Mouse (Mus musculus): ENCODE measurements at regions not wholly inside any gene's neighbourhood (a gene's known extent, or its start where the extent isn't known, plus 50 kb on each side); places are given as distances from the start of the nearest gene placed in this dataset.

GRCm38 (mm10) chr14:102403397-102404115 is 578.9 kb downstream of the Kctd12 start:
- Histone ChIP-seq H3K27ac (ENCODE audit: low read depth, low read length) (no peak overlapping the region), H3K9ac (ENCODE audit: low read length) (no peak overlapping the region), H3K4me2 (ENCODE audit: low read depth) (no peak overlapping the region), H3K4me1 (ENCODE audit: control insufficient read depth, insufficient read depth, low read length) (no peaks in the 10 kb centered on the region), H3K27me3 (ENCODE audit: control insufficient read depth, insufficient read depth, low read length) (no peaks in the 10 kb centered on the region), H3K4me3 (ENCODE audit: low read depth, low read length) (no peak overlapping the region), H3K9me3 (ENCODE audit: control insufficient read depth, low read length) (no peaks in the 10 kb centered on the region), H3K36me3 (ENCODE audit: control insufficient read depth, insufficient read depth, low read length) (no peaks in the 10 kb centered on the region)
- 66% methylated on average over 4 of the region's 4 CpGs for WGBS
- ATAC-seq (ENCODE audit: insufficient read depth, low FRiP score, low TSS enrichment) (no peak), DNase-seq (ENCODE audit: low spot score) (peak; percentile 14)

- no peak overlapping the region for H3K27ac ChIP-seq (ENCODE audit: low read depth, low read length)
- H3K9ac ChIP-seq (ENCODE audit: low read length): no peak overlapping the region
- no peaks in the 10 kb centered on the region for H3K4me1 ChIP-seq (ENCODE audit: control insufficient read depth, insufficient read depth, low read length)
- H3K4me2 ChIP-seq (ENCODE audit: low read depth): no peak overlapping the region
- ATAC-seq (ENCODE audit: insufficient read depth, low FRiP score, low TSS enrichment) (no peak), DNase-seq (ENCODE audit: low spot score) (peak; percentile 24)
- WGBS: 52% methylated on average over 4 of the region's 4 CpGs
- no peaks in the 10 kb centered on the region for H3K36me3 ChIP-seq (ENCODE audit: control insufficient read depth, insufficient read depth, low read length)
- H3K9me3 ChIP-seq (ENCODE audit: control insufficient read depth, low read length): no peaks in the 10 kb centered on the region
- no peaks in the 10 kb centered on the region for H3K27me3 ChIP-seq (ENCODE audit: control insufficient read depth, insufficient read depth, low read length)
- no peak overlapping the region for H3K4me3 ChIP-seq (ENCODE audit: low read depth, low read length)
These were observed 580.3 kb downstream of the Kctd12 start for GRCm38 (mm10) chr14:102402061-102402689.

- Histone ChIP-seq H3K27me3 (ENCODE audit: control insufficient read depth, insufficient read depth, low read length) (no peaks in the 10 kb centered on the region), H3K4me2 (ENCODE audit: low read depth) (no peak overlapping the region), H3K27ac (ENCODE audit: low read depth, low read length) (no peak overlapping the region), H3K4me1 (ENCODE audit: control insufficient read depth, insufficient read depth, low read length) (no peaks in the 10 kb centered on the region), H3K9ac (ENCODE audit: low read length) (no peak overlapping the region), H3K4me3 (ENCODE audit: low read depth, low read length) (no peak overlapping the region), H3K36me3 (ENCODE audit: control insufficient read depth, insufficient read depth, low read length) (no peaks in the 10 kb centered on the region), H3K9me3 (ENCODE audit: control insufficient read depth, low read length) (no peaks in the 10 kb centered on the region)
- ATAC-seq (ENCODE audit: insufficient read depth, low FRiP score, low TSS enrichment) (no peak), DNase-seq (ENCODE audit: low spot score) (no peak)
- 81% methylated on average over 7 of the region's 7 CpGs for WGBS
These were observed 586.3 kb downstream of the Kctd12 start for GRCm38 (mm10) chr14:102396036-102396734.

GRCm38 (mm10) chr14:102392351-102392750 is 590.1 kb downstream of the Kctd12 start:
- Histone ChIP-seq H3K4me1 (ENCODE audit: control insufficient read depth, insufficient read depth, low read length) (no peaks in the 10 kb centered on the region), H3K36me3 (ENCODE audit: control insufficient read depth, insufficient read depth, low read length) (no peaks in the 10 kb centered on the region), H3K9me3 (ENCODE audit: control insufficient read depth, low read length) (no peaks in the 10 kb centered on the region), H3K4me3 (ENCODE audit: low read depth, low read length) (no peak overlapping the region), H3K4me2 (ENCODE audit: low read depth) (no peak overlapping the region), H3K27me3 (ENCODE audit: control insufficient read depth, insufficient read depth, low read length) (no peaks in the 10 kb centered on the region), H3K27ac (ENCODE audit: low read depth, low read length) (no peak overlapping the region), H3K9ac (ENCODE audit: low read length) (no peak overlapping the region)
- 76% methylated on average over 3 of the region's 3 CpGs for WGBS
- ATAC-seq (ENCODE audit: insufficient read depth, low FRiP score, low TSS enrichment): no peak
- no peak for DNase-seq (ENCODE audit: low spot score)

- Histone ChIP-seq H3K9me3 (ENCODE audit: control insufficient read depth, low read length) (no peaks in the 10 kb centered on the region), H3K4me2 (ENCODE audit: low read depth) (no peak overlapping the region), H3K27me3 (ENCODE audit: control insufficient read depth, insufficient read depth, low read length) (no peaks in the 10 kb centered on the region), H3K9ac (ENCODE audit: low read length) (no peak overlapping the region), H3K27ac (ENCODE audit: low read depth, low read length) (no peak overlapping the region), H3K4me1 (ENCODE audit: control insufficient read depth, insufficient read depth, low read length) (no peaks in the 10 kb centered on the region), H3K36me3 (ENCODE audit: control insufficient read depth, insufficient read depth, low read length) (no peaks in the 10 kb centered on the region), H3K4me3 (ENCODE audit: low read depth, low read length) (no peak overlapping the region)
- DNase-seq (ENCODE audit: low spot score) (no peak), ATAC-seq (ENCODE audit: insufficient read depth, low FRiP score, low TSS enrichment) (no peak)
- 74% methylated on average over 5 of the region's 5 CpGs for WGBS
These were observed 609.4 kb downstream of the Kctd12 start for GRCm38 (mm10) chr14:102372994-102373567.

GRCm38 (mm10) chr14:102361589-102361988 is 620.8 kb downstream of the Kctd12 start:
- Histone ChIP-seq H3K27ac (ENCODE audit: low read depth, low read length) (no peak overlapping the region), H3K27me3 (ENCODE audit: control insufficient read depth, insufficient read depth, low read length) (no peaks in the 10 kb centered on the region), H3K9ac (ENCODE audit: low read length) (no peak overlapping the region), H3K9me3 (ENCODE audit: control insufficient read depth, low read length) (no peaks in the 10 kb centered on the region), H3K4me1 (ENCODE audit: control insufficient read depth, insufficient read depth, low read length) (no peaks in the 10 kb centered on the region), H3K36me3 (ENCODE audit: control insufficient read depth, insufficient read depth, low read length) (no peaks in the 10 kb centered on the region), H3K4me3 (ENCODE audit: low read depth, low read length) (no peak overlapping the region), H3K4me2 (ENCODE audit: low read depth) (no peak overlapping the region)
- DNase-seq (ENCODE audit: low spot score) (no peak), ATAC-seq (ENCODE audit: insufficient read depth, low FRiP score, low TSS enrichment) (no peak)
- 87% methylated on average over 2 of the region's 2 CpGs for WGBS

- Histone ChIP-seq H3K27me3 (ENCODE audit: control insufficient read depth, insufficient read depth, low read length) (no peaks in the 10 kb centered on the region), H3K27ac (ENCODE audit: low read depth, low read length) (no peak overlapping the region)
These were observed 599.7 kb downstream of the Lmo7 start for GRCm38 (mm10) chr14:102329409-102329808.

GRCm38 (mm10) chr14:102306332-102306731 is 576.6 kb downstream of the Lmo7 start:
- ATAC-seq (ENCODE audit: insufficient read depth, low FRiP score, low TSS enrichment) (no peak), DNase-seq (ENCODE audit: low spot score) (no peak)
- 90% methylated on average over 6 of the region's 6 CpGs for WGBS
- Histone ChIP-seq H3K4me2 (ENCODE audit: low read depth) (no peak overlapping the region), H3K27me3 (ENCODE audit: control insufficient read depth, insufficient read depth, low read length) (no peaks in the 10 kb centered on the region), H3K9me3 (ENCODE audit: control insufficient read depth, low read length) (no peaks in the 10 kb centered on the region), H3K36me3 (ENCODE audit: control insufficient read depth, insufficient read depth, low read length) (no peaks in the 10 kb centered on the region), H3K4me3 (ENCODE audit: low read depth, low read length) (no peak overlapping the region), H3K27ac (ENCODE audit: low read depth, low read length) (no peak overlapping the region), H3K9ac (ENCODE audit: low read length) (no peak overlapping the region), H3K4me1 (ENCODE audit: control insufficient read depth, insufficient read depth, low read length) (no peaks in the 10 kb centered on the region)

More at GRCm38 (mm10) chr14:102329409-102329808, 599.7 kb downstream of the Lmo7 start:
- Histone ChIP-seq H3K9ac (ENCODE audit: low read length) (no peak overlapping the region), H3K4me1 (ENCODE audit: control insufficient read depth, insufficient read depth, low read length) (no peaks in the 10 kb centered on the region), H3K4me3 (ENCODE audit: low read depth, low read length) (no peak overlapping the region), H3K36me3 (ENCODE audit: control insufficient read depth, insufficient read depth, low read length) (no peaks in the 10 kb centered on the region), H3K4me2 (ENCODE audit: low read depth) (no peak overlapping the region), H3K9me3 (ENCODE audit: control insufficient read depth, low read length) (no peaks in the 10 kb centered on the region)
- DNase-seq (ENCODE audit: low spot score) (no peak), ATAC-seq (ENCODE audit: insufficient read depth, low FRiP score, low TSS enrichment) (no peak)

Measured in neural tube, embryonic 11.5 days (tissue).